Mouse (Mus musculus) right cerebral cortex, postnatal 10 days (tissue): ENCODE results near the gene Cwc25.

Source experiments
- DNase-seq, 2 experiments: peaks; one replicate each; pipeline ENCODE4 v3.0.0; 2021; ENCODE audit warnings: low spot score in 2 of 2

Cwc25 gene

GRCm38 (mm10) chr11:97700003-97700745 lies 66.2 kb downstream of the Cwc25 start, which contains the start of gene Pcgf2:
TSS of gene Pcgf2 (minus strand) at chr11:97700497.
- peak; percentile 82 to 85 for DNase-seq

- peak; percentile 94 to 97 for DNase-seq
Measured at GRCm38 (mm10) chr11:97699626-97700002, 66.7 kb downstream of the Cwc25 start.

- peak; percentile 76 to 81 for DNase-seq
Measured at GRCm38 (mm10) chr11:97698741-97699611, 67.4 kb downstream of the Cwc25 start.

GRCm38 (mm10) chr11:97697891-97698529 lies 68.3 kb downstream of the Cwc25 start:
- no peak for DNase-seq

- no peak for DNase-seq
Measured at GRCm38 (mm10) chr11:97697199-97697890, 69.0 kb downstream of the Cwc25 start.

- DNase-seq, result no peak
Measured at GRCm38 (mm10) chr11:97696669-97697068, 69.7 kb downstream of the Cwc25 start.

- DNase-seq, result peak; percentile 75 to 79
Measured at GRCm38 (mm10) chr11:97695712-97696401, 70.5 kb downstream of the Cwc25 start.
